Mouse (Mus musculus) central nervous system, embryonic 14 days (tissue): ENCODE data around the gene Olfr703. TPM values are rescaled to one million over a fixed set of nuclear protein-coding genes. Genes with fewer than 3 reads are reported as not detected.

Experiments
- polyA plus RNA-seq: library from polyadenylated mRNA; depleted of rRNA; stranded (reverse); fragments of >200 nt; gene quantifications from 2 replicates; pipeline ENCODE4 v1.2.3, GENCODE M21; 2012; rRNA removed

The Olfr703 gene
- polyA plus RNA-seq: not detected in 2 replicates

GRCm38 (mm10) chr7:106843060-106843459 is at the start of gene Olfr703:
Gene Olfr703, plus strand, starts transcription at chr7:106843360.

GRCm38 (mm10) chr7:106808734-106809133 is 34.4 kb upstream of the Olfr703 start, which contains the start of gene Olfr700:
Gene Olfr700, minus strand, starts transcription at chr7:106808834.

GRCm38 (mm10) chr7:106813829-106814228 is 29.3 kb upstream of the Olfr703 start, which contains the start of gene Olfr701:
Gene Olfr701, plus strand, starts transcription at chr7:106814129.

GRCm38 (mm10) chr7:106833793-106834192 is 9.4 kb upstream of the Olfr703 start, which contains the start of gene Olfr702:
Gene Olfr702, minus strand, starts transcription at chr7:106833893.

GRCm38 (mm10) chr7:106862885-106863284 is 19.7 kb downstream of the Olfr703 start, which contains the start of gene Olfr704:
Gene Olfr704, plus strand, starts transcription at chr7:106863185.

GRCm38 (mm10) chr7:106876791-106877190 is 33.6 kb downstream of the Olfr703 start, which contains the start of gene Olfr705:
Gene Olfr705, minus strand, starts transcription at chr7:106876891.

GRCm38 (mm10) chr7:106888062-106888461 is 44.9 kb downstream of the Olfr703 start, which contains the start of gene Olfr706:
Gene Olfr706, minus strand, starts transcription at chr7:106888162.

Other genes with a start within 250 kb of the Olfr703 start
- gene Olfr693, start 162.8 kb upstream of the Olfr703 start, polyA plus RNA-seq: not detected in 2 replicates
- not detected in 2 replicates for gene Olfr694, start 151.5 kb upstream of the Olfr703 start, polyA plus RNA-seq
- not detected in 2 replicates for gene Olfr695, start 127.0 kb upstream of the Olfr703 start, polyA plus RNA-seq
- gene Olfr697, start 100.9 kb upstream of the Olfr703 start, polyA plus RNA-seq: not detected in 2 replicates
- gene Olfr698, start 88.0 kb upstream of the Olfr703 start, polyA plus RNA-seq: not detected in 2 replicates
- not detected in 2 replicates for gene Olfr699, start 50.2 kb upstream of the Olfr703 start, polyA plus RNA-seq
- not detected in 2 replicates for gene Olfr700, start 34.5 kb upstream of the Olfr703 start, polyA plus RNA-seq
- gene Olfr701, start 29.2 kb upstream of the Olfr703 start, polyA plus RNA-seq: not detected in 2 replicates
- gene Olfr702, start 9.5 kb upstream of the Olfr703 start, polyA plus RNA-seq: not detected in 2 replicates
- not detected in 2 replicates for gene Olfr704, start 19.8 kb downstream of the Olfr703 start, polyA plus RNA-seq
- gene Olfr705, start 33.5 kb downstream of the Olfr703 start, polyA plus RNA-seq: not detected in 2 replicates
- not detected in 2 replicates for gene Olfr706, start 44.8 kb downstream of the Olfr703 start, polyA plus RNA-seq
- not detected in 2 replicates for gene Olfr707, start 57.9 kb downstream of the Olfr703 start, polyA plus RNA-seq
- not detected in 2 replicates for gene Olfr1532-ps1, start 64.6 kb downstream of the Olfr703 start, polyA plus RNA-seq
- not detected in 2 replicates for gene Olfr709-ps1, start 88.9 kb downstream of the Olfr703 start, polyA plus RNA-seq
- gene Olfr710, start 105.0 kb downstream of the Olfr703 start, polyA plus RNA-seq: not detected in 2 replicates
- not detected in 2 replicates for gene Olfr6, start 120.6 kb downstream of the Olfr703 start, polyA plus RNA-seq
- not detected in 2 replicates for gene Olfr711, start 132.1 kb downstream of the Olfr703 start, polyA plus RNA-seq
- gene Olfr2, start 162.7 kb downstream of the Olfr703 start, polyA plus RNA-seq: not detected in 2 replicates
- gene Olfr713, start 187.8 kb downstream of the Olfr703 start, polyA plus RNA-seq: not detected in 2 replicates
- gene Olfr714, start 227.6 kb downstream of the Olfr703 start, polyA plus RNA-seq: not detected in 2 replicates
- gene Olfr17, start 249.9 kb downstream of the Olfr703 start, polyA plus RNA-seq: not detected in 2 replicates